Mouse (Mus musculus): Measurements from ENCODE around the gene Dcun1d4.
A peak's percentile ranks its signal among the peaks of the same experiment; 100 is the strongest.
"Not testable (repeated sequence)": the region's sequence is repeated elsewhere in the genome, so short reads cannot be mapped to it uniquely, and the experiment has no call there.

The Dcun1d4 gene

DNA sequence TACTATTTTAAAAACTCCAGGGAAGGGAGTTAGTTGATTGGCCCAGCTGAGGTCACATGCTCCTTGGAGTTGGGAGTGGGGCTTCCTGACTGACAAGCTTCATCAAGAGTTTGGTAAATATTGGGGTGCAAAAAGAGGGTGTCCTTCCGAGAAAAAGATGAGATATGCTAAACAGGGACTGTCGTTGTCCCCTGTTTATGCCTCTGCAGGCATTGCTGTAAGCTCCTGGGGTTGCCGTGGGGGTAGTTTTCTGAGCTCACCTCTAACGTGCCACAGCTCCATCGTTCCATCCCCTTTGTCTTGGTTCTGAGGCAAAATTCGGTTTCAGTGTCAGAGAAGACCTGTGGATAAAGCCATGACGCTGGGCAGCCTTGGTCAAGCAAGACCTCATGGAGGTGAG, at the start of gene Dcun1d4:
Gene Dcun1d4 (plus strand): TSS at position 301 of the 400 bp plus-strand sequence.
- no peak for DNase-seq (ENCODE audit: low spot score in 2 of 2)

DNA sequence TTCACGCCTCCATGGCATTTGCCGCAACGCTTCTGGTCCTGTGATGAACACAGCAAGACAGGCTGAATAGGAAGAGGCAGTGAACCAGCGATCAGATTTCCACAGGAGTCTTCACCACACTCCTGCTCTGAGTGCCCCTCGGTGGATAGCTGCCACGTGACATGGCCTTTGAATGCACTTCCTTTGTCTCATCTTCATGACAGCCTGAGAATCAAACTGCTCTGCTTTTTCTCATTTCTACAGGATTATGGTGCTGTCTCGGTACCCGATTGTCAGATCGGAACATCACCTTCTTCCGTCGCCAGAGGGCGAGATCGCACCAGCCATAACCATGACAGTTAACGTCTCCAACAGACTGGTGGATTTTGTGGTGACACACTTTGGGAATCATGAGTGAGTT, 49.2 kb upstream of the Dcun1d4 start:
- DNase-seq (ENCODE audit: low spot score in 2 of 2), result peak; percentile 74 to 81

DNA sequence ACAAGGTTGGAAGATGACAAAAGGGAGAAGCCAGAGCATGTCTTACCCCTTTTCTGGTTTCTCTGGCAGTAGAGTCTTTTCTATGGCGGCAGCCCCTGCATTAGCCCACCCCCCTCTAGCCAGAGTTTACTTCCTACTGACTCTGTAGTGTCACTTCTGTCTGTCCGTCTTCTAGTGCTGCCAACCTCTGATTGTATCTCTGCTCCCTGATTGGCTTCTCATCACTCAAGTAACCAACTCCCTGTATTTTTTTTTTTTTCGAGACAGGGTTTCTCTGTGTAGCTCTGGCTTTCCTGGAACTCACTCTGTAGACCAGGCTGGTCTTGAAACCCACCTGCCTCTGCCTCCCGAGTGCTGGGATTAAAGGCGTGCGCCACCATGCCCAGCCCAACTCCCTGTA, 48.0 kb upstream of the Dcun1d4 start:
- DNase-seq (ENCODE audit: low spot score in 2 of 2), result no peak

DNA sequence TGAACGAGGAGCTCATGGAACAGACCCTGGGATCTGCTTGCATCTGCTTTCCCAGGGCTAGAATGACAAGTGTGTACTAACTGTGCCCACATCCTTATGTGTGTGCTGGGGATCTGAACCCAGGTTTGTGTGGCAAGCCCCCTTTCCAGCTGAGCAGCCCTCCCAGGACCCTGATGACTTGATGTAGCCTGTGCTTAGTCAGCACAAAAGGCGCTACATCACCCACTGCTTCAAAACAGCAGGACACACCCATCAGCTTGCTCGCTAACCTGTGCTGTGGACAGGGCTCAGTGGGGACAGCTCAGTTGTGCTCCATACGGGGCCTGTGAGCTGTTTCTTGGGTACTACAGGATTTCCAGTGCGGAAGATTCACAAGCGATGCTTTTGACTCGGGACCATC, 46.0 kb upstream of the Dcun1d4 start:
- no peak for DNase-seq (ENCODE audit: low spot score in 2 of 2)

DNA sequence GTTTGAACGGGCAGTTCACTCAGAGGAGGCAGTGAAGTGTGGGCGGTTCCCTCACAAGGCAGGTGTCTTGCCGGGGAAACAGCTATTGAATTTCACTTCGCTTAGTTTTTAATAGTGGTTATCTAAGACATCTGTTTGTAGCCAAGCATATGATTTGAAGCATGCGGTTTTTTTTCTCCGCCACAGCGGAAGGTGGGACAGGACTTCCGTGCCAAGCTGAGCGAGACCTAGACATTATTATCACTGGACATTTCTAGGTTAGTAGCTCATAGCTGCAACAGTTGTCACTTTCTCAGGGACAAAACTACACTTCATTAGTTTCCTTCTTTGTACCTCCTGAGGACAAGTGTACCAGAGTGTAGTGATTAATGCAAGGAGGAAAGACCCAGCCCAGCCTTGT, 38.6 kb upstream of the Dcun1d4 start:
- DNase-seq (ENCODE audit: low spot score in 2 of 2), result no peak

DNA sequence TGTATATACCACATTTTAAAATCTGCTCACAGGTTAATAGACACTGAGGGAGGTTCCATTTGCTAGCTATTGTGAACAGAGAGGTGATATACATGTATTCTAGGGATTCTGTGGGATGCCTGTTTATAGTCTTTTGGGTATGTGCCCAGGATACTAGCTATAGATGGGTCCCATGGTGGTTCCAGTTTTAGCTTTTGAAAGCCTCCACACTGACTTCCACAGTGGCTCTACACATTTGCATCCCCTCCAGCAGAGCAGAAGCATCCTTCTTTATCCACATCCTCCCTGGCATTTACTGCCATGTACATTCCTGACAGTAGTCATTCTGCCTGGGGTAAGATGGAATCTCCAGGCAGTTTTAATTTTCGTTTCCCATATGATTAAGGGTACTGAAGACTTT, 30.5 kb upstream of the Dcun1d4 start:
- DNase-seq (ENCODE audit: low spot score in 2 of 2), result peak in 1 of 2 experiments; percentile 18

DNA sequence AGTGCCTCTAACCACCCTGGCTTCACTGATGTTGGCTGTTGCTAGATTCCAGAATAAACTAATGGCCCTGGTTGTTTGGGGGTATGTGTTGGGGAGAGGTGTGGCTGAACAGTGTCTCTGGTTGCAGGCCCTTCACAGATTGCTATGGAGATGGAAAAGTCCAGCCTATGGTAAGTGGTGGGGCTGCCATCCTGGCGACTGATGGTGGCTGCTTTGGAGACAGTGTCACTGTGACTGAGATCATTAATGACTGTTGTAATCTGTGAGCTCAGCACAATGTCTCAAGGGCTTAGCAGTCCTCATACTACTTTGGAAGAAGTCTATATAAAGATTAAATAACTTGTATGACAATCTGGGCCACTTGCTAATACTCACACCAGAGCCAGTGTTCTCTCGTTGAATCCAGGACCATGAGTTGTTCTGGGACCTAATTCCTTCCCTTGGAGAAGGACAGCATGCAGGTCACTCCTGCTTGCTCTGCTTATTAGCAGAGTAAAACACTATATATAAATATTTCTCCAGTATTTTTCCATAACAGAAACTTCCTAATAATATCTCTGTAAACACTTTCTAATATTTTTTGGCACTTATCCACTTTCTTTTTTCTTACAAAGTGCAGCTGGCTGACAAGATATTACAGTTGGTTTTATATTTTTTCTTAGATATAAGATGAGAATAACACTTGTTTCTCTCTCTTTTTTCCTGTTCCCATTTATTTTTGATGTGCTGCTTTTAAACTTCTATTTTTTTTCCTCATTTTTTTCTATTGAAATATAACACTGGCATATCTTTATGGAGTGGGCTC, 26.1 kb upstream of the Dcun1d4 start:
- no peak for DNase-seq (ENCODE audit: low spot score in 2 of 2)

DNA sequence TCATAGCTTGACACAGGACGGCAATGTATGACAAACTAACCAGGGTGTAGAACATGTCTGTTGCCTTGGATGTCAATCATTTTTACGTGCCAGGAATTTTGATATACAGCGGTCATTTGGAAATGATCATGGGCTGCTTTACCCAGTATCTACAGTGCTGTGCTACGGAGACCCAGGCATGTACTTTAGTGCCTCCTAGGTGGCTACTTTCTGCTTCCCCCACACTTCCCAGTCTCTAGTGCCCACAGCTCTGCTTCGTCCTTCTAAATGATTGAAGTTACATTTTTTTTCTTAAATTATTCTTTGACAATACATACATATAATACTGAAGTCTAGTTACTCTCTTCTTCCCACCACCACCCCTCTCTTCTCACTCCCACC, 25.5 kb upstream of the Dcun1d4 start:
- DNase-seq (ENCODE audit: low spot score in 2 of 2), result no peak

DNA sequence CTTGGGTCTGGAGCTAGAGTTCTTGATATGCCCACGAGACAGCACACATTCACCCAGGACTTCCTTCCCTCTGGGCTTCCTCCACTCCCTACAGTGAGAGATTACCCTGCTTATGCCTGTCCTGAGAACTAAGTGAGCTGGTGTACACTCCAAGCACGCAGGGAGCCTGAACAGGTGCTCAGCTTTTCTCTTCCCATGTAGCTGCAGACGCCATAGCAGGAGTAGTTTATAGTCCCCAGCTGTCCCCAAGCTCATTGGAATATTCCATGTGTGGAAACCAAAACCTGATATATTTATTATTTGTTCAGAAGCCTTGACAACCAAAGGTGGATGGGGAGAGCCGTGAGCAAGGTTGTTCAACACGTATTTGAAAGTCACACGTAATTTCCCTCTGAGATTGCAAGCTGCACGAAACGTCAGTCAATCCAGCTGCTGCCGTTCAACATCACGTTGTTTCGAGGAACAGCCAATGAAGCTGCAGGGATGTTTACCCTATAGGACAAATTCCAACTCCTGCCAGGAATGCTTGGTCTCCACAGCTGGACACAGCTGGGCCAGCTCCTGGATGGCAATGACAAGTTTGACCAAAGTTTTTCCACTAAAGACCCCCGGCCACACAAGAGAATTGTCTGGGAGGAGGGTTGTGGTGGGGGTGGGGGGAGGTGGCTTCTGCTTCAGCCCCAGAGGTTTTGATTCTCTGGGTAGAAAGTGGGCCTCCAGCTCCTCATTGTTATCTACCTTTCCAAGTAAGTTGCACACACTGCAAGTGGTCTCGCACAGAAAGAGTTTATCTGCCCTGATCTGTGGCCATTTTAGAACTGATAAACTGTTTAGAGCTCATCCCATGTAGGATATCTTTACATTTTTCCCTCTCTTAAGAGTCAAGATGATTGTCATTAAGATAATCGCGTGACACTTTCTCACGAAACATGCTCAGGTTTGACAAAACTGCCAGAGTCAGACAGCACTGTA, 12.1 kb upstream of the Dcun1d4 start:
- DNase-seq (ENCODE audit: low spot score in 2 of 2), result no peak

DNA sequence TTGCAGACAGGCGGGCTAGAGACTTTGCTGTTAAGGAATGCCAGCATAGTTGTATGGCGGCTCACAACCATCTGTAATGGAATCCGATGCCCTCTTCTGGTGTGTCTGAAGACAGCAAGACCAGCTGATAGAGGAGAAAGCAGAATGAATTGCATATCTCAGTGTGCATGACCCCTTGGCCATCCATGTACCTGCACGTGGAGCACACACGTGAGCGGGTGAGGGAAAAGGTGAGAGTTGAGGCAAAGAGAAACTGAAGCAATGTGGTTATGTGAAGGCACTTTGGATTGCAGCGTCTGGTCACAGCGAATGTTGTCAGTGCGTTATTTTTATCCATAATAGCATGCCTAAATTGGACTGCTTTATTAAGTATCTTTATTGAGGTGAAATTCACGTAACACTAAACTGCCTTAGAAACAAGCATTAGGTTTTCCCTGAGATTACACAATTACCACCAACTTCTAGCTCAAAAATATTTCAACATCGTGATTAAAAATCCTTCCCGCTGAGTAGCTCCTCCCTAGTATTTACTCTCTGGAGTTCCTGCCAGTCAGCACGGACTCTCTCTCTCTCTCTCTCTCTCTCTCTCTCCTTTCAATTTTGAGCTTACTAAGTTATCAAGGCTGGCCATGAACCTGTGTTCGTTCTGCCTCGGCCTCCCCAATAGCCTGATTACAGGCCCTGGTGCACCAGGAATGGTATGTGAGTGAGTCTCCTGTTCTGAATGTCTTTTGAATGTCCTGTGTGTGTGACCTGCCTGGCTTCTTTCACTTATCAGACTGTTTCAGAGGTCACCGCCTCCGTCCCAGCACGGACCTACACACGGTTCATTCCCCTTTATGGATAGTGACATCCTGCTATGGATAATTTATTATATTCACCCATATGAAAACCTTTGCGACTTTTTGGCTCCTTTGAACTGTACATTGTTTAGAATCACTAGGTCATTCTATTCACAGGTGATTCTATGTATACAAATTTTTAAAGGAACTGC, 6.1 kb upstream of the Dcun1d4 start:
- DNase-seq (ENCODE audit: low spot score in 2 of 2), result no peak

DNA sequence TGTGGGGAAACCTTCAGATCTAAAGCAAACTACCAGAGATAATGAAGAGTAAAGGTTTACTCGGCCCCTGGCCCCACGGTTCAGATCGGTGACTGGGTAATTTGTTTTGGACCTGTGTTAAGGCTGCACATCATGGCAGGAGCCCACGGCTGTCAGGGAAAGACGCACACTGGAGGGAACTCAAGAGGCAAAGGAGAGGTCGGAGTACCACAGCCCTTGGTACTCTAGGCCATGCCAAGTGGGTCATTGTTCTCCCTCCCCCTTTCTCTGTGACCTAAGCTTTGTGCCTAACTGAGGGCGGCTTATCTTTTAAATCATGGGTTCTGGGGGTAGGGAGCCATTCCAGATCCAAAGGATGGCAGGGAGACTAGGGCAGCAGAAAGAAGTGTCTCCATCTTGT, 601 bp downstream of the Dcun1d4 start:
- DNase-seq (ENCODE audit: low spot score in 2 of 2), result no peak

DNA sequence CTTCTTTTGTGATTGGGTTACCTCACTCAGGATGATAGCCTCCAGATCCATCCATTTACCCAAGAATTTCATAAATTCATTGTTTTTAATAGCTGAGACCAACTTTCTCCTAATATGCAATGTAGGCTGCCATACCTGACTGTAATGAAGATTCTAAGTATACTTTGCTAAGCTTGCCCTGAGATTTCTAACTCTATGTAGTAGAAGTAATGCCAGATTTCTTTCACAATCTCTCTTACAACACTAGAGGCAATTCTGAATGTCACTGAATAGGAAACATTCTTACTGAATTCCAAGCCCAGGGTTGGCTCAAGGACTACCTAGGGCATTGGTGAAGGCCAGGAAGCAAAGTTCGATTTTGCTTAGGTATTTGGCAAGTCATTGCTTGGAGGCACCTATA, 1.6 kb downstream of the Dcun1d4 start:
- DNase-seq (ENCODE audit: low spot score in 2 of 2), result not testable (repeated sequence)

DNA sequence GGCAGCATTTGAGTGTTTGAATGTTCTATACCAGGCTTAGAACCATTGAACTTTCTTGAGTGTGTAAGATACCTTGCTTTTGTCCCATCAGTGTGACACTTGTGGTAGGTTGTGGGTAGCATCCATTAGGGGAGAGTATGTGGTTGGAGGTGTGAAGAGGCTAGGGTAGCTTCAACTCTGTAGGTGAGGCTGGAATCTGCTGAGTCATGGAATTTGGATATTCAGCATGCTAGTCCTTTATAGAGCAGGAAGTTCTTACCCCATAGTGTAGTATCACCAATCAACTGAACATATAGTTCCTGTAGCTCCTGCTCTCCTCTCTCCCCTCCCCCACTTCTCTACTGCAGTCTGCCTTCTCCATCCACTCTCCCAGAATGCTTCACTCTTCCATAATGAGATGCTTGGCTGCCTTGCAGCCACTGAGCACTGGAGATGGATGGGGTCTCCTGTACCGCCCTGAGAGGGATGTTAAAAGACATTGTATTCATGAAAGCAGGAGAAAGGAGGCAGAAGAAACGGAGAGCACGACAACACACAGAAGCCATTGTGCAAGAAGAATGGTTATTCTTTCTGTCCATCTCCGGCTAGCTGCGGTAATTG, 3.3 kb downstream of the Dcun1d4 start:
- DNase-seq (ENCODE audit: low spot score in 2 of 2), result no peak

DNA sequence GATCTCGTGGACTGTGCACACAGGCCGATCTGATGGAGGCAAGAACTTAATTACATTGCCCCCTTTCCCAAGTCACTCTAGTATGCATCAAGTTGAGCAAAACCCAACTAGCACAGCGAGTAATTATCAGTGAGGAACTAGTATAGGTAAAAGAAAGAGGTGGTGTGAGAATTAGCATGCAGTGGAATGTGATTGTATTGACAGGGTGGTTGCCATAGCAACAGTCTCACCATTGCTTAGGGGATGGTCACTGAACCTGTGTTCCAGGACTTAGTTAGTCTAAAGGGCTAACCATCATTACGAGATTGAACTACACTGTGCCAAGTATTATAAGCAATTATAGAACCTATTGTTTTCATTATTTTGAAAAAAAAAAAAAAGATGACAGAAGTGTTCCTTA, 5.7 kb downstream of the Dcun1d4 start:
- DNase-seq (ENCODE audit: low spot score in 2 of 2), result no peak

DNA sequence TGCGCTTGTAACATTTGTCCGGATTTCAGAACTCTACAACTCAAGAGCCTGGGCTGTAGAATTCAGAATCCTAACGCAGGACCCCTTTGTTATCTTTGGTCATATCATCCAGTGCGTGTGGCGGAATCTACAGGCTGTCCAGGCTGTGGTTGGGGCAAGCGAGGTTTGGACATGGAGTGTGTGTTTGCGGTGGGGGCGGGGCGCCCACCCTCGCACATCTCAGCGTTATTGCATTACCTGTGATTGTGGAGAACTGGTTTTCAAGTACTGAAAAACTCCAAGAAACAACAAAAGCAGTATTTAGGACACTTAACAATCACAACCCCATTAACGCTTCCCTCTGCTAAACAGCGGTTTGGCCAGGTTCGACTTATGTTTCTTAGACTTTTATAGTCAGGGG, 9.1 kb downstream of the Dcun1d4 start:
- DNase-seq (ENCODE audit: low spot score in 2 of 2), result no peak

DNA sequence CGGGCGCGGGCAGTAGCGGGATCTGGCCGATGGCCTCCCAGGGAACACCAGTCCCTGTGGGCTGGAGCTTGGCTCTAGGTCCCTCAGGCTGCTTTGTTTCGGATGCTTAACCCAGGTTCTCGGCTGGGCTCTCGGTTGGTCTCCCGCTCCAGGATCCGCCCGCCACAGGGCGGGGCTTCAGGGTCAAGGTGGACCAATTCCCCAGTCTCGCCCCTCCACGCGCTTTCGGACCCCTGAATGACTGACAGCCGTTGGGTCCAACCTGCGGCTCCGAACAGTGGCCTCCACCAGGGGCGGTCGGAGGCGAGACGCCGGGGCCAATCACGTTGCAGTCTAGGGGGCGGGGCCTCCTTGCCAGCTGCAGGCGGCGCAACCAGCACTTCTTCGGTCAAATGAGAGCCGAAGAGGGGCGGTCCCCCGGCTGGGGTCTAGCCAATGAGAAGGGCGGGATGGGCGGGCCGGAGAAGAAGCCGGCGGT, 9.8 kb downstream of the Dcun1d4 start:
- peak; percentile 100 for DNase-seq (ENCODE audit: low spot score in 2 of 2)

DNA sequence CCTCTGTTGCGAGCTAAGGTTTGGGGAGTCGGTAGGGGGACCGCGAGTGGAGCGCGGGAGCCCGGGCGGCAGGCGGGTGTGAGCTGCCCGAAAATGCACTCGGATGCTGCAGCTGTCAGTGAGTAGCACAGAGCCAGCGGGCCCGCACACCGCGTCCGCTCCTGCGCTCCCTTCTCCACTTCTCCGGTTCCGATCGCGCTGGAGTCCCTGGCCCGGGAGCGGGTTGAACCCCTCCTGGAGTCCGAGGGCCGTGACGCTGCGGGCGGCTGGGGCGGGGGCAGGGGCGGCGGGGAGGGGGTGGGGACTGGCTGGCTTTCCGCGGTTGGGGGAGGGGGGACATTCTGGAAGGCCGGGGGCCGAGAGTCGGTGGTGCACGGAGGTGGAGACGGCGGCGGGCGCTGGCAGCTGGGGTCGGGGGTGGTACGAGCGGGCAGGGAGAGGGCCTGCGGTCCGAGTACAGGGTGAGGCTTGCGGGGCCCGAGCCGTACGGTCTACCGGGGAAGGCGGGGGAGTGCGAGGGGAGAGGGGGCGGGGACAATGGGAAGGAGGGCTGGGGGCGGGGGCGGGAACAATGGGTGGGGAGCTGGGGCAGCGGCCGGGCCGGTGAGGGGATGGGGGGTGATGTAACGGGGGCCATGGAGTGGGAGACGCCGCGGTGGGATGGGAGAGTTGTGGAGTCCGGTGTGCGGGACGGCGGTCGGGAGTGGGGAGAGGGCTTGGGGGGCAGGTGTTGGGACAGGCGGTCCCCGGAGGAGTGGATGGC, 10.5 kb downstream of the Dcun1d4 start:
- no peak for DNase-seq (ENCODE audit: low spot score in 2 of 2)

DNA sequence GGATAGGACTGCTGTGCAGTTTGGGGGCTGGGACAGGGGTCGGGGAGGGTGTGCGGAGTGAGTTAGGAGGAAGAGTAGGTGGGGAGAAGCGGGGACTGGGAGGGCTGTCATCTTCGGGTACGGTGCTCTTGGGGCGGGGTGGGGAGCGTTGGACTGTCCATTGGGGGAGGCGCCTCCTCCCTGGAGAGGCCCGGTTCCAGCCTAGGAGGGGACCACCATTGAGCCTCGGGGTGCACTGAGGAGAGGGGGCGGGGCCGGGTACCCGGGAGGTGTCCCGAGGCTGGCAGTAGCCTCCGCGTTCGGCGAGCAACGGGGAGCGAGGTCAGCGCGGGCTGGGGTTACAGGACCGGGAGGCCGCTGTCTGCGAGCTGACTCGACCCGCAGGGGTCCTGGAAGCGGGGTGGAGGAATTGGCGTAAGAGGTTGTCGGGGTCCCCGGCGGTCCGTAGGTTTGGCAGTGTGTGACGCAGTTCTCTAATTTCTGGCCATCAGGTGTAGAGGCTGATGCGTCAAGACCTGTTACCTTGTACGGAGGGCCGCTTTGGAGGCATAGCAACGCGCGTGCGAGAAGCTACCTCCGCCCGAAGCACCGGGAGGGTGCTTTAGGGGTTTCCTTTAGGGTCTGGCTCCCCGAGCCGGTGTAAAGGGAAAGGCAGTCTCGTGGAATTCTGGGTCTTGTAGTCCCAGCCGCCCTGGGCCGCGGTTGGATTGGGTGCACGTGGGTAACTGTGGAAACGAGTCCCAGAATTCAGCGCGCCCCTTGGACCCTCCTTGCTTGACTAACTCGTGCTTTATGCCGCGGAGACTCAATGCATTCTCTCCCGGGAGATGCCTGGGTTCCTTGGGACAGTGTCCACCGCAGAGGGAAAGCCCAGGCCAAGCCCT, 11.3 kb downstream of the Dcun1d4 start:
- peak; percentile 92 to 93 for DNase-seq (ENCODE audit: low spot score in 2 of 2)

DNA sequence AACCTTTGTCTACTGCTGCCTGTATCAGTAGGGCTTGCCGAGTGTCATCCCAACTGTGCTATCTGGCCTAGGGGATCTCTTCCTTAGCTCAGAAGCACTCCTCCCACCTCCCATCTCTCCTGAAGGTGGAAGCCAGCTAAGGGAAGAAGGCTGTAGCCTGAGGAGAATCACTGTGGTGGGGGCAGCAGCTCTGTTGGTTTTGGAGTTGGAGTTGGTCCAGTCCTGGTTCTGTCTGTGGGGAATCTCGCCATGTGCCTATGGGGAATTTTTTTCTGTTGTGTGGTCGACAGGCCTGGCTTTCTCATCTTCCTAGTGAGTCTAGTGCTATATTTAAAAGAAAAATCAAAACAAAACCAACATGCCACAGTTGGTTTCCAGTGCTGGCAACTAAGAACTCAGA, 16.6 kb downstream of the Dcun1d4 start:
- peak in 1 of 2 experiments; percentile 19 for DNase-seq (ENCODE audit: low spot score in 2 of 2)

All from right cerebral cortex, postnatal 36 days (tissue).